Mouse (Mus musculus) gastrocnemius, postnatal 36 days (tissue): ENCODE measurements at regions not wholly inside any gene's neighbourhood (a gene's known extent, or its start where the extent isn't known, plus 50 kb on each side); places are given as distances from the start of the nearest gene placed in this dataset.
A peak's percentile ranks its signal among the peaks of the same experiment; 100 is the strongest.
"Not testable (repeated sequence)": the region's sequence is repeated elsewhere in the genome, so short reads cannot be mapped to it uniquely, and the experiment has no call there.

Experiments used
- DNase-seq, 2 experiments: peaks; one replicate each; pipeline ENCODE4 v3.0.0; 2022
- intact Hi-C: fragments of 180-260 bp; cut with DNase I; formaldehyde crosslinking; loops from one replicate; pipeline ENCODE4 v1.15.1; 2025

DNA sequence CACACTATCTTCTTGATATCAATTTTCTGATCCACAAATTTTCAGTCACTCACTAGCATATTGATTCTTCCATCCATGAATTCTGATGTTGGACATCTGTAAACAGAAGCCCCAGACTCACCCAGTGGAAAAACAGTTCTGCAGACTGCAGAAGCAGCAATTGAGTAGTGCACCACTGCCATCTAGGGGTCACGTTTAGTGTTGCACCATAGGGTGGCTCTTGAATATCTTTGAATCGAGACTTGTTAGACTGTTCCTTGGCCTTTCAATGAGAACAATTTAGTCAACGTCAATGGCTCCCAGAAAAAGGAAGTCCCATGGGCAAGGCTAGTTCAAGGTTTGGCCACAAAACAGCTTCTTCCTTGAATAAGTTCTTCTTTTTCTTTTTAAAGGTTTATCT is 828.1 kb downstream of the Gm10330 start:
- intact Hi-C loops: not testable (repeated sequence)

DNA sequence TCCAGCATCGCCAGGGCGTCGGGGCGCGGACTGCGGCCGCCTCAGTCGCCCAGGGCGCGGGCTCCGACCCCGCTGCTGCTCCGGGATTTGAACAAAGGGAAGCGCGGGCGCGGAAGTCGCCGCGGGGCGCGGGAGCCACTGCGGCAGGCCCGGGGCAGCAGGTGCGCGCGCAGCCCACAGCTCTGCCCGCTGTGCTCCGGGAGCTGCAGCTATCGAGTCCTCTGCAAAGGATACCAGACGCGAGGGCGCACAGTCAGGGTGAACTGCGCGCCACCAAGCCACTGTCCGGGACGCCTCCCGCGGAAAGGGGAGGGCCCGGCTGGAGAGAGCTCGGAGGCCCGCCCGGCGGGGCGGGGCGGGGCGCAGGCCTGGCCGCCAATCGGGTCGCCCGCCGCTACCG is 873.9 kb downstream of the Gm10330 start:
- DNase-seq, intact Hi-C loops: not testable (repeated sequence)

More for the DNA sequence above, 828.1 kb downstream of the Gm10330 start:
- DNase-seq: peak in 1 of 2 experiments; percentile 3
